In genomic region chr15:101123202-101123601, GRCm38 (mm10) we compare ENCODE assay signal across 12 mouse cellular contexts. TPM values are rescaled to one million over a fixed set of nuclear protein-coding genes. Genes with fewer than 3 reads are reported as not detected.
DNase-seq lines count a peak whose midpoint lies in the region; ATAC-seq and TF ChIP-seq lines count a peak whose summit lies in the region.
"Had no signal": no experiment of that assay in that cellular context is flagged by ENCODE, and none has a peak within 500 bp of the region (broad histone marks: within the 10 kb centered on the region; RNA-seq: fewer than 3 reads in every experiment).

No protein-coding gene starts in this region.

- TF ChIP-seq POLR2A in kidney, adult 2 months (IDR thresholded peaks at IDR 0.05; ENCODE audit: low read depth, low read length) = no peak

- no peak overlapping the region for H3K4me2 ChIP-seq in heart, postnatal 0 days (ENCODE audit: low read depth, low read length)
- H3K4me2 ChIP-seq: embryonic facial prominence, embryonic 15.5 days had no signal

- no peaks in the 10 kb centered on the region for H3K4me1 ChIP-seq in kidney, adult 2 months (ENCODE audit: control insufficient read depth, insufficient read depth, low read length)
- H3K4me1 ChIP-seq in heart, postnatal 0 days (ENCODE audit: control insufficient read depth, insufficient read depth) = peaks cover 12% of the 10 kb centered on the region

- ATAC-seq in heart, postnatal 0 days (ENCODE audit: insufficient read depth, low read depth) = no peak
- ATAC-seq in cerebellum, adult (ENCODE audit: insufficient number of reproducible peaks, low FRiP score, low TSS enrichment) = no peak

- no peaks in the 10 kb centered on the region for H3K27me3 ChIP-seq in kidney, adult 2 months (replicated peaks; ENCODE audit: control insufficient read depth, insufficient read depth, low read length)
- H3K27me3 ChIP-seq in heart, postnatal 0 days (ENCODE audit: control insufficient read depth, insufficient read depth, low read length) = 0 out of 2 replicates have a peak, but pooled peaks cover 9% of the 10 kb centered on the region
- H3K27me3 ChIP-seq: embryonic facial prominence, embryonic 15.5 days had no signal

- no peak overlapping the region for H3K9ac ChIP-seq in heart, postnatal 0 days (replicated peaks; ENCODE audit: low read depth, low read length)
- H3K9ac ChIP-seq: embryonic facial prominence, embryonic 15.5 days had no signal

- TF ChIP-seq EP300 in heart, postnatal 0 days (IDR thresholded peaks at IDR 0.05; ENCODE audit: low read depth) = no peak

- H3K36me3 ChIP-seq in kidney, adult 2 months (ENCODE audit: control insufficient read depth, insufficient read depth, low read length) = no peaks in the 10 kb centered on the region
- no peaks in the 10 kb centered on the region for H3K36me3 ChIP-seq in heart, postnatal 0 days (replicated peaks; ENCODE audit: control insufficient read depth, insufficient read depth, low read length)
- H3K36me3 ChIP-seq: embryonic facial prominence, embryonic 15.5 days had no signal

- peak overlapping the region; percentile 79 for H3K27ac ChIP-seq in kidney, adult 2 months (ENCODE audit: insufficient read depth, low read depth, low read length)
- peak overlapping the region; percentile 76 for H3K27ac ChIP-seq in heart, postnatal 0 days (ENCODE audit: low read depth)
- H3K27ac ChIP-seq: embryonic facial prominence, embryonic 15.5 days had no signal

- TF ChIP-seq CTCF in kidney, adult 2 months (conservative IDR thresholded peaks at IDR 0.05; ENCODE audit: insufficient read depth, insufficient read length, low read depth, low read length) = no peak
- TF ChIP-seq CTCF in heart, postnatal 0 days (IDR thresholded peaks at IDR 0.05; ENCODE audit: low read depth) = no peak

- H3K9me3 ChIP-seq in heart, postnatal 0 days (replicated peaks; ENCODE audit: control insufficient read depth, low read length) = no peaks in the 10 kb centered on the region
- H3K9me3 ChIP-seq: embryonic facial prominence, embryonic 15.5 days had no signal

- 52% methylated on average over 4 of the region's 4 CpGs for WGBS in kidney, adult 2 months
- 47% methylated on average over 4 of the region's 4 CpGs for WGBS in heart, postnatal 0 days

- DNase-seq in kidney, adult 2 months = peak; percentile 71
- no peak for DNase-seq in kidney, adult 8-10 months
- no peak for DNase-seq in heart, postnatal 0 days (ENCODE audit: low spot score)
- peak; percentile 54 to 74 for DNase-seq in kidney, postnatal 25 days
- DNase-seq in lung, postnatal 4 days = peak; percentile 59 to 76
- no peak for DNase-seq in Muller cell, postnatal 12 days (ENCODE audit: inconsistent ontology term)
- DNase-seq in cerebellum, postnatal 10 days = no peak
- DNase-seq: thymus, postnatal 4 days had no signal

- no peak overlapping the region for H3K4me3 ChIP-seq in kidney, adult 2 months (ENCODE audit: insufficient read depth, low read depth, low read length)
- no peak overlapping the region for H3K4me3 ChIP-seq in heart, postnatal 0 days (ENCODE audit: low read depth, low read length)
- H3K4me3 ChIP-seq: embryonic facial prominence, embryonic 15.5 days had no signal

RNA-seq across cellular contexts. Expression of gene Acvrl1, which starts 5.1 kb away (rescaled TPM):
- polyA plus RNA-seq in kidney, adult 2 months (2012; rRNA removed) = 33.4 and 34.1 TPM in 2 replicates
- 18.6 and 36.0 TPM in 2 replicates for total RNA-seq in heart, postnatal 0 days (2014; rRNA removed; ENCODE audit: low replicate concordance)
- 9.3 and 10.4 TPM in 2 replicates for polyA plus RNA-seq in heart, postnatal 0 days (2015; fragmentation: Nextera tagmentation; extraction: Ambion mirVana)

RNA-seq across cellular contexts. Expression of gene Ankrd33, which starts 7.6 kb away (rescaled TPM):
- polyA plus RNA-seq in kidney, adult 2 months (2012; rRNA removed) = not detected in 2 replicates
- total RNA-seq in heart, postnatal 0 days (2014; rRNA removed; ENCODE audit: low replicate concordance) = not detected in 2 replicates
- not detected in 2 replicates for polyA plus RNA-seq in heart, postnatal 0 days (2015; fragmentation: Nextera tagmentation; extraction: Ambion mirVana)
- total RNA-seq: liver, adult 2 months; monocyte, adult 5-6 weeks had no signal
- polyA plus RNA-seq: embryonic facial prominence, embryonic 15.5 days; liver, adult 2 months had no signal

RNA-seq across cellular contexts. Expression of gene Fignl2, which starts 44.8 kb away (rescaled TPM):
- polyA plus RNA-seq in kidney, adult 2 months (2012; rRNA removed) = 8.6 and 9.6 TPM in 2 replicates
- total RNA-seq in heart, postnatal 0 days (2014; rRNA removed; ENCODE audit: low replicate concordance) = 3.9 and 4.1 TPM in 2 replicates
- 0.05 and 0.12 TPM in 2 replicates for polyA plus RNA-seq in heart, postnatal 0 days (2015; fragmentation: Nextera tagmentation; extraction: Ambion mirVana)

RNA-seq across cellular contexts. Expression of gene Acvr1b, which starts 50.7 kb away (rescaled TPM):
- 37.0 and 37.2 TPM in 2 replicates for polyA plus RNA-seq in kidney, adult 2 months (2012; rRNA removed)
- total RNA-seq in heart, postnatal 0 days (2014; rRNA removed; ENCODE audit: low replicate concordance) = 22.3 and 25.9 TPM in 2 replicates
- polyA plus RNA-seq in heart, postnatal 0 days (2015; fragmentation: Nextera tagmentation; extraction: Ambion mirVana) = 5.2 and 5.8 TPM in 2 replicates

Comparison
In these comparisons a context has a peak if more than half of its experiments do, and no peak if none do; other contexts are left out.
1. DNase-seq: peak in kidney, adult 2 months (single experiment), kidney, postnatal 25 days (2 of 2) and lung, postnatal 4 days (2 of 2); none in kidney, adult 8-10 months (0 of 2), heart, postnatal 0 days (single experiment), Muller cell, postnatal 12 days (single experiment) and cerebellum, postnatal 10 days (0 of 2).